Mouse (Mus musculus): ENCODE data around the gene Fbxo30.

Gene Fbxo30

GRCm38 (mm10) chr10:11323202-11323898, 42.2 kb downstream of the Fbxo30 start:
- DNase-seq, result no peak

- DNase-seq, result no peak
These were observed 45.4 kb downstream of the Fbxo30 start for GRCm38 (mm10) chr10:11326526-11326925.

DNA sequence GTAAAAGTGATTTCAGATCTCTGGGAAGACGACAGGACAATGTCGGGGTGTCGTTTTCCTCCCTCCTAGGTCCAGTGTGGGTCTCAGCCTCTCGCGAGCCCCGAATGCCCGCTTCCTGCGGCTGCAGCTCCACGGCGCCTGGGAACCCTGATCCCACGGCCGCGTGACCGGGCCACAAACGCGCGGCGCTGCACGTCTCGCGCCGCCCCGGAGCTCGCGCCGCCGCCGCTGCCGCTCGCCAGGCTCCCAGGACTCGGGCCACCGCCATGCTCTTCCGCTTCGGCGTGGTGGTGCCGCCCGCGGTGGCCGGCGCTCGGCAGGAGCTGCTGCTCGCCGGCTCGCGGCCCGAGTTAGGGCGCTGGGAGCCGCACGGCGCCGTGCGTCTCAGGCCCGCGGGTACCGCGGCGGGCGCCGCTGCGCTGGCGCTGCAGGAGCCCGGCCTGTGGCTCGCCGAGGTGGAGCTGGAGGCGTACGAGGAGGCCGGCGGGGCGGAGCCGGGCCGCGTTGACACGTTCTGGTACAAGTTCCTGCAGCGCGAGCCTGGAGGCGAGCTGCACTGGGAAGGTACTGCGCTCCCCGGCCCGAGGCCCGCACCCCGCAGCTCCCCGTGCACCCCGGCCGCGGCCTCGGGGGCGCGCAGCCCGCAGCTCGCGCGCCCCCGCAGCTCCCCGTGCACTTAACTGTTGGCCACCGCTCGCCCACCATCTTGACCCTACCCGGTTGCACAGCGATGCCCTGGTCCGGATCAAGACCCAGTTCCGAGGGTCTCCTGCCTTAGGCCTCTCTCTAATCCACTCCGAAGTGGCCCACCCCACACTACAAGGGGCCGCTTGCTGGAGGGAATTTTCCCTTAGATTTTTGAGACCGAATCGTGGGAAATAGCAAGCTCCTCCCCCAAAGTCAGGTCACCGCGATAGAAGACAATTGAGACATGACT, 62.3 kb downstream of the Fbxo30 start, which contains the start of gene Epm2a:
Gene Epm2a, plus strand, starts transcription at position 200 of the 937 bp plus-strand sequence.
- DNase-seq, result peak; percentile 79

- DNase-seq, result no peak
These were observed 63.7 kb downstream of the Fbxo30 start for GRCm38 (mm10) chr10:11344536-11345468.
